Mouse (Mus musculus): ENCODE measurements around the gene Snapc4. TPM values are rescaled to one million over a fixed set of nuclear protein-coding genes. Genes with fewer than 3 reads are reported as not detected.
A peak's percentile ranks its signal among the peaks of the same experiment; 100 is the strongest.

The Snapc4 gene
- polyA plus RNA-seq, 1 experiment = 80.2 TPM

- no peak for DNase-seq (ENCODE audit: extremely low spot score in 1 of 2, low spot score in 1 of 2)
These were observed 37.6 kb downstream of the Snapc4 start for GRCm38 (mm10) chr2:26342609-26343490.

- peak; percentile 80 to 87 for DNase-seq (ENCODE audit: extremely low spot score in 1 of 2, low spot score in 1 of 2)
These were observed 38.4 kb downstream of the Snapc4 start for GRCm38 (mm10) chr2:26342044-26342443.

GRCm38 (mm10) chr2:26341510-26341981 is 38.9 kb downstream of the Snapc4 start:
- peak; percentile 50 to 57 for DNase-seq (ENCODE audit: extremely low spot score in 1 of 2, low spot score in 1 of 2)

GRCm38 (mm10) chr2:26339204-26339551 is 41.3 kb downstream of the Snapc4 start:
- DNase-seq (ENCODE audit: extremely low spot score in 1 of 2, low spot score in 1 of 2) = no peak

GRCm38 (mm10) chr2:26338302-26339203 is 41.9 kb downstream of the Snapc4 start:
- no peak for DNase-seq (ENCODE audit: extremely low spot score in 1 of 2, low spot score in 1 of 2)

GRCm38 (mm10) chr2:26330702-26331101 is 49.8 kb downstream of the Snapc4 start:
- DNase-seq (ENCODE audit: extremely low spot score in 1 of 2, low spot score in 1 of 2) = no peak

GRCm38 (mm10) chr2:26330056-26330468 is 50.4 kb downstream of the Snapc4 start:
- DNase-seq (ENCODE audit: extremely low spot score in 1 of 2, low spot score in 1 of 2) = no peak

- peak in 1 of 2 experiments; percentile 64 for DNase-seq (ENCODE audit: extremely low spot score in 1 of 2, low spot score in 1 of 2)
These were observed 51.1 kb downstream of the Snapc4 start for GRCm38 (mm10) chr2:26329402-26329801.

- no peak for DNase-seq (ENCODE audit: extremely low spot score in 1 of 2, low spot score in 1 of 2)
These were observed 52.6 kb downstream of the Snapc4 start for GRCm38 (mm10) chr2:26327852-26328251.

- peak in 1 of 2 experiments; percentile 60 for DNase-seq (ENCODE audit: extremely low spot score in 1 of 2, low spot score in 1 of 2)
These were observed 54.9 kb downstream of the Snapc4 start for GRCm38 (mm10) chr2:26325386-26326181.

- peak in 1 of 2 experiments; percentile 73 for DNase-seq (ENCODE audit: extremely low spot score in 1 of 2, low spot score in 1 of 2)
These were observed 55.5 kb downstream of the Snapc4 start for GRCm38 (mm10) chr2:26324917-26325316.

- no peak for DNase-seq (ENCODE audit: extremely low spot score in 1 of 2, low spot score in 1 of 2)
These were observed 56.7 kb downstream of the Snapc4 start for GRCm38 (mm10) chr2:26323589-26324325.

GRCm38 (mm10) chr2:26320245-26321185 is 59.9 kb downstream of the Snapc4 start:
- no peak for DNase-seq (ENCODE audit: extremely low spot score in 1 of 2, low spot score in 1 of 2)

GRCm38 (mm10) chr2:26319519-26320244 is 60.8 kb downstream of the Snapc4 start:
- no peak for DNase-seq (ENCODE audit: extremely low spot score in 1 of 2, low spot score in 1 of 2)

- no peak for DNase-seq (ENCODE audit: extremely low spot score in 1 of 2, low spot score in 1 of 2)
These were observed 61.3 kb downstream of the Snapc4 start for GRCm38 (mm10) chr2:26319109-26319508.

- DNase-seq (ENCODE audit: extremely low spot score in 1 of 2, low spot score in 1 of 2) = no peak
These were observed 62.3 kb downstream of the Snapc4 start for GRCm38 (mm10) chr2:26317991-26318672.

GRCm38 (mm10) chr2:26317371-26317770 is 63.1 kb downstream of the Snapc4 start:
- DNase-seq (ENCODE audit: extremely low spot score in 1 of 2, low spot score in 1 of 2) = no peak

Measured in frontal cortex, adult 2 months (tissue).